Mouse (Mus musculus): Measurements from ENCODE around the gene Herc1.

Gene Herc1

DNA sequence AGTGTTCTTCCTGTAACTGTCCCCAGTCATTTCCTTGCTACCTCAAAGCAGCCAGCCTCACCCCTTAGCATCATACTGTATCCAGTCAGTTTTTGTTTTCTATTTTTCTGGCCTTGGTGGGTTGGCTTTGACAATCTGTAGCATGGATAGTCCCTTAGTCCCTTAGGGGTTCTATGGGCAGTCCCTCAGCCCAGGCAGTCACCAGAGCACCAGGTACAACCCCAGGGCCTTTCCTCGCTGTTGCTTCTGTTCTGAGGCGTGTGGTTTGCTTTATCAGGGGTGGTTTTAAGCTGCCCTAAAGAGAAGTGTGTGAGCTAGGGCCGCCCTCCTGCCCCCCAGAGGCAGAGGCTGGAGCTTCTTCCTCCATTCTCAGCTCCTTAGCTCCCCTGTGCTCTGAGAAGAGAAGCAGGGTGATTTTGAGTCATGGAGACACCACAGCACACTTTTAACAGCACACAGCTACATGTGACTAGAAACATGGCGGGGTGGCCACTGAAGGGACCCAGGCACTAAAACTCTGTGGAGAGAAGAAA lies 153.7 kb downstream of the Herc1 start:
- no peak for DNase-seq

DNA sequence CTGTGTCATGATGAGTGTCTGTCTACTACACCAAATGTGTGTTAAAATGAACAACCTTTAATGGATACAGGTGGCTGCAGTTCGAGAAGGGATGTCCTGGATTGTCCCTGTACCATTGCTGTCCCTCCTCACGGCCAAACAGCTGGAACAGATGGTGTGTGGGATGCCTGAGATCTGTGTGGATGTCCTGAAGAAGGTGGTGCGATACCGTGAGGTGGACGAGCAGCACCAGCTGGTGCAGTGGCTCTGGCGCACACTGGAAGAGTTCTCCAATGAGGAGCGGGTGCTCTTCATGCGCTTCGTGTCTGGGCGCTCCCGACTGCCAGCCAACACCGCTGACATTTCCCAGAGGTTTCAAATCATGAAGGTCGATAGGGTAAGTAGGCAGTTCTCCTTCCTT lies 154.3 kb downstream of the Herc1 start:
- no peak for DNase-seq

DNA sequence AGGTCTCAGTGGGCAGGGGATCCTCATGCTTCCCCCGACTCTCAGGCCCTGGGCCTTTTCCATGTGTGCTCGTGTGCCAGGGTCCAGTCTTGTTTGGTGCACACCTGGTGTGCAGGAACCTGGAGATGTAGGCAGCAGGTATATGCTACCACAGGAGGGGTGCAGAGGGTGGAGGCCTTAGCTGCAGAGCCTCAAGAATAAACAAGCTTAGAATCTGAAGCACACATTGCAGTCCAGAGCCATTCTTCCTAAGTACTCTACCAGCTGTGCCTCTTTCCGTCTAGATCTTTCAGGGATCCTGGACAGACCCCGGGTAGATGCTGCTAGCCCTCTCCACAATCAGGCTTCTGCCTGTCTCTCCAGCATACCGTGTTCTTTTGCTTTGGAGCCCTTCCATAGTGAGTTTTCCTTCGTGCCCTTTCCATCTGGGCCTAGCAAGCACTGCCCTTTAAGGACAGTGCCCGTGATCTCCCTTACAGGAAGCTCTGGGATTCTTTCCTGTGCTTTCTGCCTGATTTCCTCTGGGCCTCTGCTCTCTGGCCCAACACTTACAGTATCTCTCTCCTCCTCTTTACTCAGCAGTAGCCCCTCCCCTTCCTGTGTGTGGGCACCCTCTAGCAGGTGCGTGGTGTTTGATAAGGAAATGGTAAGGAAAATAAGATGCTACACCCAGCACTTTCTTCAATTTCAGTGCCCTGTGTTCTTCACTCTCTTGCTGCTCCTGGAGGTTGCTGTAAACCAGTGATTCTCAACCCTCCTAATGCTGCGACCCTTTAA lies 155.1 kb downstream of the Herc1 start:
- DNase-seq, result no peak

DNA sequence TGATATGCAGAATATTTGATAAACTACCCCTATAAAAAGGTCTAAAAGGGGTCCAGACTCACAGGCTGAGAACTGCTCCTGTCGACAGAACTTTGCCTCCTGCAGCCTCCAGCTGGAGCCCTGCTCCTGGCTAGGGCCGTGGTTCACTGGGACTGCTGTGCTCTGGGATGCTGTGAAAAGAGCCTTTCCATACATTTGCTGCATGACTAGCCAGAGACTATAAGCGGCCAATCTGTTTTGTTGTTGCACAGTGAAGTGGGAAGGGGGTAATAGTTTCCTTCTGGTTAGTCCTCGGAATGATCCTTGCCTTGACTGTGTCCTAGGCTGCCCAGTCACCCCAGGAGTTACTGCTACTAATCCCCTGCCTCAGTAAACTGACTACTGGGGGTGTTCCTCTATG lies 155.8 kb downstream of the Herc1 start:
- no peak for DNase-seq

DNA sequence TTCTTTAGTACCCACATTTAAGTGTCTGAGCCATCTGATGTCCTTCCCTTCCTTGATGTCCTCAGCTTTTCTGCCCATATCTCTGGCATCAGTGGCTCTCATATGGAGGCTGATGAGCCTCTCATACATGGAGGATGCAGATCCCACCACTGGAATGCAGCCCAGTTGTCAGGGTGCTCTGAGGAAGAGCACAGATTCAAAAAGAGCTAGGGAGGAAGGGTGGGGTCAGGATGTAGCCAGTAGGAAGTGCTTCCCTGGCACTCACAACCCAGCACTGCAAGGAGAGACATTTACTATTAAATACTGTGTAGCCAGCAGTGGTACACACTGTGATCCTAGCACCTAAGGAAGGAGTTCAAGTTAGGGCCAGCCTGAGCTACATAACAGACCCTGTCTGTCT lies 156.2 kb downstream of the Herc1 start:
- DNase-seq, result peak; percentile 24

DNA sequence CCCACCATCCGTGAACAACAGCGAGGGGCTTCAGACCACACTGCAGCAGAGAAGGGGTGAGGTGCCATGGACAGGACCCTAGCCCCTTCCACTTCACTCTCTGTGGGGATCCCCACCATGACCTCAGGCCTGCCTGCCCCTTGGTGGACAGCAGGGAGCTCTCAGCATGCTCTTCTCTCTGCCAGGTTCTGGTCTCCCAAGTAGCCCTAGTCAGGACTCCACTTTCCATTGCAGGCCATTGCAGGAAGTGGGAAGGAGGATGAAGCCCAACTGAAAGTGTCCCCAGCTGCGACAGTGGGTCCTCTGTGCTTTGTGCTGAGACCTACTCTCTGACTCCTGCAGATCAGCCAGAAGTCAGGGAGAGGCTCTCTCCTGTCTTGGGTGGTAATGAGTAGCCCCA lies 157.4 kb downstream of the Herc1 start:
- no peak for DNase-seq

DNA sequence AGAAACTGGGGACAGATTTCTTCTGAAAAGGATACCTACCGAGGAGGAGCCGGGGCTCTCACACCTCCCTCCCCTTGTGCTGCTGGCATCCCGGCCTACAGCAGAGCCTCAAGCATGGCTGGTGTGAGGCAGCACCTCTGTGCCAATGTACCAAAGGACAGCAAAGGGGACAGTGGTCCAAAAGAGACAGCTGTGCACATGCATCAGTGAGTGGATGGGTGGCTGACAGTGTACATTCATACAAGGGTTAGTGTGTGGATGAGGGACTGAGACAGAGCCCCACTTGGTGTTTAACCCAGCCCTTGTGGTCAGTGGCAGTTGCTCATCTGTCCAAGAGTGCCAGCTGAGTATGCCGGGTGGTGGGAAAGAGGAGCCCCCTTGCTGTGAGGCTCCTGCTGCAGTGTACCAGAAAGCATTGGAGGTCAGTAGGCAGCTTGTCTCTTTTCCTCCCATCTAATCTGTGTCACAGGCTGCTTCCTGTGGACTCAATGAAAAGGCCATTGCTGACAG lies 158.7 kb downstream of the Herc1 start:
- DNase-seq, result no peak

DNA sequence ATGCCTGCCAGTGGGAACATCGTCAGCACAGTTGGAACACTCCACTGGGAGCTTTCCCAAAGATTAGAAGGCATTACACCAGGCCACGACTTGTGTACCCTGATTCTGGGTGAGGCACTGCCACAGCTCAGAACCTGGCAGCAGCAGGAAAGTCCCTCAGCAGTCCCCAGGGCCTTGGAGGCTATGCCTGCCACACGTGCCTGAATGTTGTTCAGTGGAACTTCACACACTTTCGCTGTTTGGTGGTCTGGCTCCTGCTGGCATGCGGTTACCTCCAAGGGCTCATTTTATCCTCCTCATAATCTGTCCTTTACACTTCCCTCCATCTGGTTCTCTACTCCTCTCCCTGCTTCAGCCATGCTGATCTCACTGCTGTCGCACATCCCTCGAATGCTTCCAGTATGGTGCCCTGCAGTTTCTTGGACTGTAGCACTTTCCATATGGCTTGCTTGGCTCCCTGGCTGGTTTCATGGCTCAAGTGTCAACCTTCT lies 160.1 kb downstream of the Herc1 start:
- no peak for DNase-seq

DNA sequence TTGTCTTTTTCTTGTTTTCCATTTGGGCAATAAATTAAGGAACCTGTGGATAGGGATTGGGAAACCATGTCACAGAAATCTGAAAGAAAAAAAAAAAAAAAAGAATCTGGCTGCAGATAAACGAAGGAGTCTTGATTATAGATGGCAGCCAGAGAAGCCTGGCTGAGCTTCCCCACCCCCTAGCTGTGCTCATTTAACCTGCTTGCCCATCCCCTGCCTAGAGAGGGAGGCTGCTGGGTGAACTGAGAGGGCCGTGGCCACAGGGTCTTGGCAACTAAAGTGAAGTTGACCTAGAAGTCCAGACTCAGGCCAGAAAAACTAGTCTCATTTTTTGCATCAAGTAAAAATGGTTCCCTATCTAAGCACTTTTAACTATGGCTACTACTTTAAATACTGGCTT lies 160.7 kb downstream of the Herc1 start:
- no peak for DNase-seq

DNA sequence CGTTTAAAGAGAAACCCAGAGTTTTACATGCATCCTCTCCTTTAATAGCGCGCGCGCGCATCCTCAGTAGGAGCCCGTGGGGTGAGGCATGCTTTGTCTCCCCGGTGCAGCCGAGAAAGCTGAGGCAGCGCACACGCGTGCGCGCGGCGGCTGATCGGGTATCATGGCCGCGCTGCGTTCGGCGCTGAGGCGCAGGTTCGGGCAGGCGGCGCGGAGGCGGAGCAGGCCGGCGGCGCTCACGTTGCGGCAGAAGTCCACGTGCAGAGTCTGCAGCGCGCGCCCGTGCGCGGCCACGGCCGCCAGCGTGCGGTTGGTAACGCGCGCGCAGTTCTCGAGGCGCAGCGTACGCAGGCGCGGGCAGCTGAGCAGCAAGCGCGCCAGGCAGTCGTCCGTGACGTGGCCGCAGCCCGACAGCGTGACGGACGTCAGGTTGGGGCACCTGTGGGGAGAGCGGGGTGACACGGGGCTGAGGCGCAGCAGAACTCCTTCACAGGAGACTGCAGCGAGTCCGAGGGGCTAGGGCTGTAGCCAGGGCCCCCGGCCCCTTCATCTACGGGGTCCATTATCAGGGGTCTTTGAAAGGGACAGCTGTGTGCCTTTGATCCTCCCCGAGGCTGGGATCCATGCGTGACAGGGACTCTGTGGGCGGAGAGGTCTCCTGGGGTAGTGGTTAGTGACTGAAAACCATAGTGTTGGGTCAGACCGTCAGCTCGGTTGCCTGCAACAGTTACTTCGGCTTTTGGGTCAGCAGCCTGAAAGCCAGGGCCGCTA lies 161.5 kb downstream of the Herc1 start:
- peak; percentile 92 for DNase-seq

DNA sequence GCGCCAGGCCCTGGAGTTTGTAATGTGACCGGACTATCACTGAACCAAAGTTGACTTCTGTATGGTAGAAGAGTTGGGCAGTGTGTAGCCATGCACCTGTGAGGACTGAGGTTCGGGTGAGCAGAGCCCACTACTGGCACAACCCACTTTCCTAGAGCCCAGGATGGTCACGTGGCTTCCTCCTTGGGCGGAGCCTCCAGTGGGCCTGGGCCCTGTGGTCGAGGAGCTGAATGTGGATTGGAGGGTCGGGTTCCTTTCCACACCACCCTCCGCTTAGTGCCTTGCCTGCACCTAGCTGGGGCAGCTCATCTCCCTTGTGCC lies 162.1 kb downstream of the Herc1 start:
- peak; percentile 76 for DNase-seq

DNA sequence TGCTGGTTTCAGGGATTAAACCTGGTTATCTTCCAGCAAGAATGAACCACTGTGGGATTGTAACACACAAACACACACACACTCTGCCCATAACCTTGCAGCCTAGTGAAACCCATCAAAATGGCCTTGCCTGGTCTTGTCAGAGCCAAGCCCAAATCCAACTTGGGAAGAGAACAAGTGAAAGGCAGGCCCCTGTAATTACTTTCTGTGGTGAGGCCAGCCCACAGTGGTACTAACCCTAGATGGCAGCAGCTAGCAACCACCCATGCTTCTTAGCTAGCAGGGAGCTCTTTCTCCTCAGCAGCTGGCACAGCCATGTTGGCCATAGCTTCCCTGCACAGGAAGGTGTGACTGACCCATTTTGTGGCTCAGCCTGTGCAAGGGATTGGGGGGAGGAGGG lies 162.9 kb downstream of the Herc1 start:
- no peak for DNase-seq

DNA sequence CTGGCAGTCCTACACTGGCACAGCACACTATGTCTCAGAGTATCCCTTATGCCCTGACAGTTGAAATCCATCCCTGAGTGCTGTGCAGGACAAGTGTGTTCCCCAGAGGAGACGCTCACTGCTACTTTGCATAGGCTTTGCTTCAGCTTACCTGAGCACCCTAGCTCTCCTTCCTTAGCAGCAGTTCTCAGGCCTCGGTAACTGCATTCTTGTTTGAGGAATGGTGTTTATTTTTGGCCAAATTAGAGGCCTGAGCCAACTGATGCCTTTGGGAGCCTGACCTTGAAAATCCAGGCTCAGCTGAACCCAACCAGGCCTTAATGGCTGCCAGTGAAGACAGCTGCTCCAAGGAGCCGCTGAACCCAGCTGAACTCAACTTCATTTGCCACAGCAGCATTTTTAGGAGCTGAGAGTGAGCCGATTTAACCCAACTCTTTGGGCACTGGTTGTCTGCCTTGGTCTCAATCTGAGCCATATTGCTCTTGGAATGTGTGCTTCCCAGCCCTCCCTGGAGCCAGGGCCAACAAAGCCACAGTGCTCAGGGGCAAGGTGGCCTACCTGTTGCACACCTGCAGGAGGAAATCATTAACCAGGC lies 163.5 kb downstream of the Herc1 start:
- DNase-seq, result no peak

DNA sequence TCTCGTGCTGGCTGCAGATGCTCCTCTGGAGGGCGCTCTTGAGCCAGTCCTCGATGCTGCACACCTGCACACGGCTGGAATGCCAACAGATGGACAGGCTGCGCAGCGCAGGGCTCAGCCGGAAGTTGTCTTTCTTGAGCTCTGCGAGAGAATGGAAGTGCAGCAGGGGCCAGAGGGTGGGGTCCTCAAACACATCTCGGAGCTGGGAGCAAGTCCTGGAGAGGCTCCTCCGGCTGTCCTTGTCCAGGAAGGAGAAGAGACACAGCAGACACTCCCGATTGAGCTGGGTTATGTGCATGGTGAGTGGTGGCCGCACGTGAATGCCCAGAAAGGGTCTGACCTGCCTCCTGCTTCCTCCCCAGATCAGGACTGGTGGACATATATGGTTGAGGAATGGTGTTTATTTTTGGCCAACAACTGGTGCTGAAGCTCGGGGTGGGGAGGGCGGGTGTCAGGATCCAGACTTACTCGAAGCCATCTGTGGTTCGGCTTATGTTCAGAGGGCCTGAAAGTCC lies 164.1 kb downstream of the Herc1 start, which contains the start of gene Fbxl22:
Fbxl22 (minus strand) TSS at position 338 of the 515 bp plus-strand sequence.
- DNase-seq, result peak; percentile 70

DNA sequence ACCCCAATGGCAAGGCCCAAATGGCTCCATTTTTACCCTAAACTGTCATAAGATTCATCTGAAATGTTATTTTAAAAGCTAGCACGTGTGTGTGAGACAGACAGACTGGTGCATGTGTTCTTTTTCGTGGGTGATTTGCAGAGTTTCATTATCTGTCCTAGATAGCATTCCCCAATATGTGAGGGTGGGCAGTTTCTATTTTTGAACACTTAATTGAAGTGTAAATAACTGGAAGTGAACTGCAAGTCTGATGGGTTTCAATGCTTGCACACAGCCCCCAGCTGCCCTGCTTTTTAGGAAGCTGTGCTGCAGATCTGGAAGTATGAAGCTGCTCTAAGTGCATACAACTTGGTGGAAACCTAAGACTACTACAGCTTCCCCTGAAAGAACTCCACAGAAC lies 164.9 kb downstream of the Herc1 start:
- DNase-seq, result no peak

DNA sequence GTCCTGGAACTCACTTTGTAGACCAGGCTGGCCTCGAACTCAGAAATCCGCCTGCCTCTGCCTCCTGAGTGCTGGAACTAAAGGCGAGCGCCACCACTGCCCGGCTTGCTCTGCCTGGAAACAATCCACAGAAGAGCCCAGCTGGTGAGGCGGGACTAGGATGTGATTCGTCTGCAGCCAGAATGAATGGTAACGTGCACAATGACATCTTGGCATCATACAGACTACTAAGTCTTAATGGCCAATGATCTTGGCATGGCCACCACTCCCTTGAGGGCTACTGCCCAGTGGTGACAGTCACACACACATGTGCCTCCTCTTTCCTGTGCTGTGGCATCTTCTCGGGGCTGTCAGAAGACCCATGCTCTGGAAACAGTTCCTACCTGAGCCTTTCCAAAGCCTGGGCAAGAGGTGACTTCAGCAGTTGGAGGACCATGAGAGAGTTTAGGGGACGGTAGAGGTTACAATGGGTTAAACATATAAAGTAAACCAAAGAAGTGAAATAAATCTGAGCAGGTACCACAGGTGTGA lies 165.5 kb downstream of the Herc1 start:
- DNase-seq, result no peak

DNA sequence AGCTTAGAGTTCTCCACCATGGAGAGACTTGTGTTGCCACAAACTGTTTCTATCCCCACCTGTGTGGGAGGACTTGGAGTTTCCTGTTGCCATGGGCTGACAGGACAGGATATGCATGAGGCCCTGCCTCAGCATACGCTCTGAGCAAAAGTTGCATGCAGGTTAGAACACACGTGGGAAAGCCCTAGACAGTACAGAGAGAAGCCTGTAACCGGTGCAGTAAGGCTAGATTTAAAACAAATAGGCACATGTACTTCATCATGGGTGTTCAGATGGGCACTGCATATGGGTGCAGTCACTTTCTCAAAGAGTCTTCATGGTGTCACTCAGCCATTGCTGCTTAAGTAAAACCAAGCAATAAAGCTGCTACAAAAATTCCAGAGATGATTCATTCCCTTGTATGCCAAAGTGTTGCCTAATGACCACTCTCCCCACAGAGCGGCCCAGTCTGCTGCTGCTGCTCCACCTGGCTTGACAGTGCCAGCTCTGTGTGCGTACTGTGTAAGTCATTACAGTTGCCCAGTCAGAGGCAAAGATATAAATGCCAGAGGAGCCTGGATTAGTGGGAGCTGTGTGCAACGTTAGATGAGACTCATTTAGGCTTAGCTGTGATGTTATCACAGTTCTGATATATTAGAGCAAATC lies 166.2 kb downstream of the Herc1 start:
- no peak for DNase-seq

DNA sequence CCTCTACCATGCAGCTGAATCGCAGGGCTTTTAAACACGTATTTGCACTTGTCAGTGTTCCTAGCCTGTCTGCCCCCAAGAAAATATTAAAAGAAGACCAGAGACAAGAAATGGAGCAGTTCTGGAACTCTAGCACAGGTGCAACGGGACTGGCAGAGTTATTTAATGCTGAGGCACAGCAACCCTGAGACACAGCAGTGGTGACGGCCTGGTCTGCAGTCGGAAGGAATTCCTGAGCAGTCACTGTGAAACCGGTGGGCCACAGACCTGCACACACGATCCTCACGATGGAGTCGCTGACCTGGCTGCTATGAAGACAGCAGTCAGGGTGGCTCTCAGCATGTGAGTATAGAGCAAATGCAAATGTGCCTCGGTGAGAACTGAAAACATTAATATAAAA lies 167.5 kb downstream of the Herc1 start:
- DNase-seq, result no peak

DNA sequence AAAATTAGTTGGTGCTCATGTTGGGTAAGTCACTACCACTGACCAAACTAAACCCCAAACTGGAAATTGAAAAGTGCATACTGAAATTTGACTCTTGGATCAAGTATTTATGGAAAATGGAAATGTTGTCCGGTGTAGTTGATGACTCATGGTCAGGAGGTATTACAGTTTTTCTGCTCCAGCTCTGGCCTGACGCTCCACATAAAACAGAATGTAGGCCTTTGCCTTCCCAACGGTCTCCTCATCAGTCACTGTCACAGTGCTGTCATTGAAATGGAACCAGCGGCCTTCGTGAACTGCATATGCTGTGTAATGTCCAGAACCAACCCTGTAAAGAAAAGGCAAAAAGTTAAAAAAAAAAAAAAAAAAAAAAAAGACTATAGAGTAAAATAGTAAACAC lies 168.0 kb downstream of the Herc1 start:
- DNase-seq, result no peak

DNA sequence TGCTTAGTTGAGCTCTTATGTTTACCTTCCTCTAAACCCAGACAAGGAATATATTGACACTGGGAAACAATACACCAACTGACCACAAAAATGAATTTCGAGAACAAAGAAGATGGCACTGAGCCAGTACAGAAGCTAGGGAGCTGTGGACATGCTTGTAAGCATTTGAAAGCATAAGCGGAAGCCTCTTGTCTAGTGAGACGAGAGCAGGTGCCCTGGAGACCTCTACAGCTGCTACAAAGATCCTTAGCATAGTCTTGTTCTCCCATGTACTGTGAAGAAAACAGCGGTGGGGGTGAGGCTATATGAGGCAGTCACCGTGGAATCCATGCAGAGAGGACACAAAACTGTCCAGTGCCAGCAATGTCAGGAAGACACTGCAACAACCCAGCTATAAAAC lies 168.7 kb downstream of the Herc1 start:
- DNase-seq, result no peak

DNA sequence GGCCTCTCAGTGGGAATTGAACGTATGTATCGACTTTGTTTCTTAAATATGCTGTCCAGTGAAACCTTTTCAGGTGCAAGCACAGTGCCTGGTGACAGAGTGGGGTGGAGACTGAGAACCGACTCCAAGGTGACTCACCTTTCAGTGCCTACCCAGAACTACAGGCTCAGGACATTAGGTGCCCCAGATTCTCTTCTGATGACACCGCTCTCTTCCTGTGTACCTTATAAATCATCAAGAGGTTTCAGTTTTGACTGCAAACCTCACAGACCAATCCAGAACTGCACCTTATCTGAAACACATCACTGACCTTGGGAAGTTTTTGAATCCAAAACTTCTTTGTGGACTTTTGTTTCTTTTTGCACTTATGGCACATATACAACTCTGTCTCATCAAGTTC lies 170.0 kb downstream of the Herc1 start:
- no peak for DNase-seq

DNA sequence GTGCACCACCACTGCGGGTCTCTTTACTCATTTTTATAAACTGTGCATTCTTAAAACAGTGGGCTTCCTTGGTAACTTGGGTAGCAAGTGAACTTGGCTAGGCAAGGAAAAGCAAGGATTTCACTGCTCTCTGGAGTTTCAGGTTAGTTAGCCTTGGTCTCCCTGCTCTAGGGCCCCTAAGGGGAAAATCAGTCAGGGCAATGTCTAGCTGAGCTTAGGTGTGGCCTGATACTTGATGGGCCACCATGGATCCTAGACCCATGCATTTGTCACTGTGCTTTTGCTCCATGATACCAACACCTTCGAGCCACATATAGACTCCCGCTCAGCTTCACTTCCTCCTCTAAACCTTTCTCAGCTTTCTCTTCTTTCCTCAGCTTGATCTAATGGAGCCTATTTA lies 171.3 kb downstream of the Herc1 start:
- no peak for DNase-seq

DNA sequence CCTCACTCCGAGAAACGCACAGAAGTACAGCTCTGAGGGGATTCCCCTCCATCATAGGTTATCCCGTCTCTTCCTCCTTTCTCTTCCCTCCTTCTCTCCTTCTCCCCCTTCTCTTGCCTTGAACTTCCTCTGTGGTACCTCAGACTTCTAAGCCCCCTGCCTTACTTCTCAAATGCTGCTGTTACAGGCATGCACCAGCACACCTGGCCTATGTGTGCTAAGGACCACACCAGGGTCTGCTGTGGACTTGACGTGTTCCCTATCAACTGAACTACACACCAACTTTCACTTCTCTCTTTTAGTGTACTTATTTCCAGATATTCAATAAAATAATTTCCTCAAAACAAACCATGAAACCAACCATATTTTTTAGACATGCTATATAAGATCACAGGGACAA lies 192.5 kb downstream of the Herc1 start:
- no peak for DNase-seq

All from lung, postnatal 14 days (tissue).